Mouse (Mus musculus) ES-E14 (cell line): ENCODE results near the gene Stum. TPM values are rescaled to one million over a fixed set of nuclear protein-coding genes. Genes with fewer than 3 reads are reported as not detected.

ENCODE experiments used
- DNase-seq: peaks from one replicate; pipeline ENCODE4 v3.0.0-alpha.2; 2013; ENCODE audit warnings: low read depth, low spot score
- H3K27ac ChIP-seq: 2 replicates; pipeline ENCODE4 v1.5.1; 2012; ENCODE audit warnings: low read depth, mild to moderate bottlenecking, low read length, moderate library complexity, mixed read lengths; ENCODE audit not compliant: poor library complexity, insufficient read depth, severe bottlenecking
- H3K36me3 ChIP-seq: 2 replicates; pipeline ENCODE4 v1.6.1; 2012; ENCODE audit warnings: mild to moderate bottlenecking, low read length, moderate library complexity, mixed read lengths; ENCODE audit not compliant: control insufficient read depth, poor library complexity, insufficient read depth, severe bottlenecking
- H3K4me1 ChIP-seq, 2 experiments: fragments of 150-350 bp in 1 of 2; sonication (generic) in 1 of 2; 2 replicates each; pipeline ENCODE4 v1.6.1; 2012; ENCODE audit warnings: low read length in 2 of 2, mild to moderate bottlenecking in 1 of 2, mixed read lengths in 1 of 2; ENCODE audit not compliant: control insufficient read depth in 2 of 2, insufficient read depth in 2 of 2, poor library complexity in 1 of 2
- H3K4me3 ChIP-seq, 2 experiments: fragments of 150-350 bp in 1 of 2; sonication (generic) in 1 of 2; 2 replicates each; pipeline ENCODE4 v1.5.1; 2012; ENCODE audit warnings: low read length in 2 of 2, low read depth in 1 of 2, mild to moderate bottlenecking in 1 of 2, mixed read lengths in 1 of 2; ENCODE audit not compliant: insufficient read depth in 1 of 2, poor library complexity in 1 of 2, severe bottlenecking in 1 of 2
- H3K9ac ChIP-seq: 2 replicates; pipeline ENCODE4 v1.6.1; 2012; ENCODE audit warnings: low read depth, mild to moderate bottlenecking, low read length, mixed read lengths; ENCODE audit not compliant: poor library complexity, insufficient read depth, severe bottlenecking
- H3K9me3 ChIP-seq: fragments of 150-350 bp; sonication (generic); 2 replicates; pipeline ENCODE4 v1.6.1; 2012; ENCODE audit warnings: low read depth, mild to moderate bottlenecking, low read length; ENCODE audit not compliant: control insufficient read depth, insufficient read depth
- CHD2 ChIP-seq: IDR thresholded peaks from 2 replicates; pipeline ENCODE4 v1.6.1; 2014; ENCODE audit warnings: mild to moderate bottlenecking, low read depth, low read length, inconsistent platforms
- HCFC1 ChIP-seq: IDR thresholded peaks from 2 replicates; pipeline ENCODE4 v1.6.1; 2012; ENCODE audit warnings: low read length, inconsistent platforms, borderline replicate concordance; ENCODE audit not compliant: insufficient read depth
- MAFK ChIP-seq: IDR thresholded peaks from 2 replicates; pipeline ENCODE4 v1.6.1; 2014; ENCODE audit warnings: mild to moderate bottlenecking, low read depth, low read length, inconsistent platforms; ENCODE audit not compliant: insufficient read depth
- ZC3H11A ChIP-seq: IDR thresholded peaks from 2 replicates; pipeline ENCODE4 v1.6.1; 2012; ENCODE audit warnings: low read depth, mild to moderate bottlenecking, inconsistent platforms, low read length, borderline replicate concordance
- ZNF384 ChIP-seq: IDR thresholded peaks from 2 replicates; pipeline ENCODE4 v1.6.1; 2012; ENCODE audit warnings: low read depth, low read length, inconsistent platforms
- in situ Hi-C, 2 experiments: fragments of 600-800 bp; cut with MboI; formaldehyde crosslinking; loops; one replicate each; pipeline ENCODE4 v1.15.1; 2025; ENCODE audit warnings: low sequenced_read_pairs in 2 of 2, inconsistent platforms in 1 of 2; ENCODE audit not compliant: unreplicated experiment in 2 of 2
- total RNA-seq: library from RNA; depleted of rRNA; stranded (reverse); fragments of 300-350 nt; gene quantifications from 2 replicates; pipeline ENCODE4 v1.2.3, GENCODE M21; 2012

The Stum gene
- total RNA-seq, 1 experiment: 0.18 TPM

GRCm38 (mm10) chr1:180408832-180409231, 74.5 kb downstream of the Stum start:
- no peak overlapping the region for H3K4me3 ChIP-seq
- no peak overlapping the region for H3K27ac ChIP-seq
- in situ Hi-C loops: loop anchor here (5.0 to 10.0 kb wide), 2 partner anchors 124 to 137 kb away; no protein-coding TSS in a partner anchor
- H3K9ac ChIP-seq: no peak overlapping the region
- H3K9me3 ChIP-seq: no peaks in the 10 kb centered on the region
- no peaks in the 10 kb centered on the region for H3K36me3 ChIP-seq
- peaks cover 0 to 8% of the 10 kb centered on the region in 2 experiments; a peak in 2 of 4 replicates for H3K4me1 ChIP-seq
- no peak for DNase-seq
- TF ChIP-seq HCFC1 (no peak), CHD2 (no peak), ZNF384 (no peak), MAFK (no peak), ZC3H11A (no peak)

GRCm38 (mm10) chr1:180407727-180408719, 75.3 kb downstream of the Stum start:
- no peak overlapping the region for H3K9ac ChIP-seq
- in situ Hi-C loops: loop anchor here (5.0 to 10.0 kb wide), 2 partner anchors 123 to 136 kb away; no protein-coding TSS in a partner anchor

GRCm38 (mm10) chr1:180407171-180407671, 76.1 kb downstream of the Stum start:
- TF ChIP-seq ZNF384: no peak
- TF ChIP-seq HCFC1: no peak
- peak; percentile 82 for TF ChIP-seq ZC3H11A

More at GRCm38 (mm10) chr1:180407727-180408719, 75.3 kb downstream of the Stum start:
- Histone ChIP-seq H3K27ac (no peak overlapping the region), H3K4me3 (no peak overlapping the region), H3K36me3 (no peaks in the 10 kb centered on the region), H3K9me3 (no peaks in the 10 kb centered on the region), H3K4me1 (peaks cover 0 to 8% of the 10 kb centered on the region in 2 experiments; a peak in 2 of 4 replicates)
- no peak for TF ChIP-seq HCFC1
- TF ChIP-seq CHD2: no peak
- no peak for TF ChIP-seq MAFK
- TF ChIP-seq ZNF384: no peak
- no peak for TF ChIP-seq ZC3H11A
- DNase-seq: no peak

GRCm38 (mm10) chr1:180406336-180407035, 76.8 kb downstream of the Stum start:
- peaks cover 0 to 8% of the 10 kb centered on the region in 2 experiments; a peak in 2 of 4 replicates for H3K4me1 ChIP-seq
- no peak overlapping the region for H3K9ac ChIP-seq
- H3K36me3 ChIP-seq: no peaks in the 10 kb centered on the region
- no peak for DNase-seq
- H3K27ac ChIP-seq: no peak overlapping the region
- no peak for TF ChIP-seq ZNF384
- TF ChIP-seq ZC3H11A: no peak
- H3K4me3 ChIP-seq: no peak overlapping the region
- in situ Hi-C loops: loop anchor here (5.0 to 10.0 kb wide), 2 partner anchors 122 to 134 kb away; no protein-coding TSS in a partner anchor
- no peaks in the 10 kb centered on the region for H3K9me3 ChIP-seq

More at GRCm38 (mm10) chr1:180407171-180407671, 76.1 kb downstream of the Stum start:
- in situ Hi-C loops: loop anchor here (5.0 to 10.0 kb wide), 2 partner anchors 122 to 135 kb away; no protein-coding TSS in a partner anchor
- Histone ChIP-seq H3K36me3 (no peaks in the 10 kb centered on the region), H3K4me3 (peak overlapping the region in 1 of 2 experiments; percentile 7; a peak in 1 of 4 replicates), H3K4me1 (peaks cover 0 to 8% of the 10 kb centered on the region in 2 experiments; a peak in 2 of 4 replicates), H3K27ac (no peak overlapping the region), H3K9ac (no peak overlapping the region), H3K9me3 (no peaks in the 10 kb centered on the region)
- DNase-seq: peak; percentile 83
